Comparison of ENCODE assay signal across 10 mouse cellular contexts in genomic region chr2:164430697-164431096, GRCm38 (mm10). TPM values are rescaled to one million over a fixed set of nuclear protein-coding genes. Genes with fewer than 3 reads are reported as not detected.
DNase-seq lines count a peak whose midpoint lies in the region; ATAC-seq and TF ChIP-seq lines count a peak whose summit lies in the region.
"Had no signal": no experiment of that assay in that cellular context is flagged by ENCODE, and none has a peak within 500 bp of the region (broad histone marks: within the 10 kb centered on the region; RNA-seq: fewer than 3 reads in every experiment).

No protein-coding gene starts in this region.

- TF ChIP-seq CTCF in stomach, postnatal 0 days (IDR thresholded peaks at IDR 0.05; ENCODE audit: low read depth), result peak; percentile 46

- no peak for ATAC-seq in intestine, embryonic 15.5 days
- no peak for ATAC-seq in limb, embryonic 12.5 days (ENCODE audit: insufficient number of reproducible peaks, insufficient read depth, low FRiP score, low TSS enrichment, low read depth)
- no peak for ATAC-seq in stomach, postnatal 0 days (ENCODE audit: low FRiP score, low TSS enrichment)
- ATAC-seq: midbrain, embryonic 16.5 days had no signal

- peaks cover 55% of the 10 kb centered on the region for H3K4me1 ChIP-seq in intestine, embryonic 15.5 days (replicated peaks)
- peaks cover 53% of the 10 kb centered on the region for H3K4me1 ChIP-seq in limb, embryonic 12.5 days (replicated peaks)
- peaks cover 29% of the 10 kb centered on the region for H3K4me1 ChIP-seq in stomach, postnatal 0 days (replicated peaks; ENCODE audit: control insufficient read depth, insufficient read depth)
- H3K4me1 ChIP-seq in forebrain, embryonic 10.5 days, result peaks cover 67% of the 10 kb centered on the region

- no peak overlapping the region for H3K4me3 ChIP-seq in intestine, embryonic 15.5 days (replicated peaks)
- no peak overlapping the region for H3K4me3 ChIP-seq in limb, embryonic 12.5 days (replicated peaks)
- H3K4me3 ChIP-seq in stomach, postnatal 0 days (ENCODE audit: low read depth, low read length), result no peak overlapping the region
- no peak overlapping the region for H3K4me3 ChIP-seq in forebrain, embryonic 10.5 days

- H3K4me2 ChIP-seq in intestine, embryonic 15.5 days (replicated peaks), result peak overlapping the region; percentile 20; the same call in 1 of the 2 replicates
- H3K4me2 ChIP-seq in limb, embryonic 12.5 days, result peak overlapping the region; percentile 20
- H3K4me2 ChIP-seq in stomach, postnatal 0 days (replicated peaks; ENCODE audit: low read depth), result peak overlapping the region; percentile 5; the same call in 1 of the 2 replicates

- TF ChIP-seq EP300 in stomach, postnatal 0 days (optimal IDR thresholded peaks at IDR 0.05), result no peak

- H3K36me3 ChIP-seq in intestine, embryonic 15.5 days, result peaks cover 10% of the 10 kb centered on the region
- peaks cover 31% of the 10 kb centered on the region; the same call in 1 of the 2 replicates for H3K36me3 ChIP-seq in limb, embryonic 12.5 days
- peaks cover 18% of the 10 kb centered on the region for H3K36me3 ChIP-seq in stomach, postnatal 0 days (ENCODE audit: control insufficient read depth, insufficient read depth, low read length)
- H3K36me3 ChIP-seq in forebrain, embryonic 10.5 days (replicated peaks), result peaks cover 13% of the 10 kb centered on the region

- no peak overlapping the region for H3K9ac ChIP-seq in intestine, embryonic 15.5 days
- H3K9ac ChIP-seq in limb, embryonic 12.5 days (replicated peaks), result no peak overlapping the region
- no peak overlapping the region for H3K9ac ChIP-seq in stomach, postnatal 0 days (ENCODE audit: low read length)

- H3K27ac ChIP-seq in intestine, embryonic 15.5 days, result peak overlapping the region; percentile 72
- 0 out of 2 replicates have a peak overlapping the region, but pooled peaks have one; percentile 1 for H3K27ac ChIP-seq in limb, embryonic 12.5 days
- H3K27ac ChIP-seq in stomach, postnatal 0 days (replicated peaks), result peak overlapping the region; percentile 69
- no peak overlapping the region for H3K27ac ChIP-seq in forebrain, embryonic 10.5 days

- 13% methylated on average over 7 of the region's 7 CpGs for WGBS in intestine, embryonic 15.5 days
- 3% methylated on average over 7 of the region's 7 CpGs for WGBS in limb, embryonic 12.5 days
- WGBS in stomach, postnatal 0 days, result 7% methylated on average over 7 of the region's 7 CpGs
- 10% methylated on average over 7 of the region's 7 CpGs for WGBS in forebrain, embryonic 10.5 days

- no peaks in the 10 kb centered on the region for H3K9me3 ChIP-seq in intestine, embryonic 15.5 days
- H3K9me3 ChIP-seq in limb, embryonic 12.5 days, result no peaks in the 10 kb centered on the region
- no peaks in the 10 kb centered on the region for H3K9me3 ChIP-seq in stomach, postnatal 0 days (ENCODE audit: control insufficient read depth, low read length)
- H3K9me3 ChIP-seq in forebrain, embryonic 10.5 days, result no peaks in the 10 kb centered on the region

- H3K27me3 ChIP-seq in intestine, embryonic 15.5 days (replicated peaks), result no peaks in the 10 kb centered on the region
- H3K27me3 ChIP-seq in limb, embryonic 12.5 days, result peaks cover 37% of the 10 kb centered on the region
- no peaks in the 10 kb centered on the region for H3K27me3 ChIP-seq in stomach, postnatal 0 days (ENCODE audit: control insufficient read depth, insufficient read depth, low read length)
- peaks cover 39% of the 10 kb centered on the region for H3K27me3 ChIP-seq in forebrain, embryonic 10.5 days (ENCODE audit: poor library complexity, severe bottlenecking)

- DNase-seq in thymus, postnatal 14 days, result peak; percentile 26
- no peak for DNase-seq in thymus, postnatal 0 days (ENCODE audit: low spot score)
- peak; percentile 49 for DNase-seq in stomach, postnatal 0 days (ENCODE audit: low spot score)
- DNase-seq in cerebellum, postnatal 4 days (ENCODE audit: low spot score in 2 of 2), result no peak
- DNase-seq in forebrain, embryonic 10.5 days (ENCODE audit: extremely low spot score, low spot score), result no peak
- no peak for DNase-seq in gastrocnemius, postnatal 10 days
- DNase-seq: cerebellum, adult 11 months had no signal

RNA-seq across cellular contexts. Expression of gene Sdc4, which starts 13.0 kb away (rescaled TPM):
- 28.7 and 40.4 TPM in 2 replicates for polyA plus RNA-seq in thymus, postnatal 0 days (2015; fragmentation: Nextera tagmentation; extraction: Ambion mirVana)
- polyA plus RNA-seq in intestine, embryonic 15.5 days (2015; fragmentation: Nextera tagmentation; extraction: Ambion mirVana), result 120 and 126 TPM in 2 replicates
- polyA plus RNA-seq in limb, embryonic 12.5 days (2016; fragmentation: Nextera tagmentation; extraction: Ambion mirVana), result 34.3 and 36.5 TPM in 2 replicates
- polyA plus RNA-seq in stomach, postnatal 0 days (2015; fragmentation: Nextera tagmentation; extraction: Ambion mirVana), result 133 and 143 TPM in 2 replicates
- polyA plus RNA-seq in forebrain, embryonic 10.5 days (2016; fragmentation: Nextera tagmentation; extraction: Ambion mirVana), result 19.6 and 22.7 TPM in 2 replicates
- 10 to 100 TPM; 52.5 TPM for total RNA-seq in gastrocnemius, postnatal 10 days (2021)

RNA-seq across cellular contexts. Expression of gene Matn4, which starts 25.7 kb away (rescaled TPM):
- polyA plus RNA-seq in thymus, postnatal 0 days (2015; fragmentation: Nextera tagmentation; extraction: Ambion mirVana), result 0.08 and 0.12 TPM in 2 replicates
- 9.3 and 11.0 TPM in 2 replicates for polyA plus RNA-seq in intestine, embryonic 15.5 days (2015; fragmentation: Nextera tagmentation; extraction: Ambion mirVana)
- 50.5 and 78.0 TPM in 2 replicates for polyA plus RNA-seq in limb, embryonic 12.5 days (2016; fragmentation: Nextera tagmentation; extraction: Ambion mirVana)
- 2.0 and 3.1 TPM in 2 replicates for polyA plus RNA-seq in stomach, postnatal 0 days (2015; fragmentation: Nextera tagmentation; extraction: Ambion mirVana)
- not detected in 2 replicates for polyA plus RNA-seq in forebrain, embryonic 10.5 days (2016; fragmentation: Nextera tagmentation; extraction: Ambion mirVana)
- total RNA-seq in gastrocnemius, postnatal 10 days (2021), result 1 to 10 TPM; 5.8 to 7.8 TPM

RNA-seq across cellular contexts. Expression of gene Sys1, which starts 26.1 kb away (rescaled TPM):
- 77.2 and 83.7 TPM in 2 replicates for polyA plus RNA-seq in thymus, postnatal 0 days (2015; fragmentation: Nextera tagmentation; extraction: Ambion mirVana)
- 51.1 and 61.9 TPM in 2 replicates for polyA plus RNA-seq in intestine, embryonic 15.5 days (2015; fragmentation: Nextera tagmentation; extraction: Ambion mirVana)
- 55.2 and 59.2 TPM in 2 replicates for polyA plus RNA-seq in limb, embryonic 12.5 days (2016; fragmentation: Nextera tagmentation; extraction: Ambion mirVana)
- 46.9 and 48.6 TPM in 2 replicates for polyA plus RNA-seq in stomach, postnatal 0 days (2015; fragmentation: Nextera tagmentation; extraction: Ambion mirVana)
- polyA plus RNA-seq in forebrain, embryonic 10.5 days (2016; fragmentation: Nextera tagmentation; extraction: Ambion mirVana), result 57.9 and 59.5 TPM in 2 replicates
- total RNA-seq in gastrocnemius, postnatal 10 days (2021), result 10 to 100 TPM; 16.8 to 18.4 TPM

RNA-seq across cellular contexts. Expression of gene Rbpjl, which starts 27.8 kb away (rescaled TPM):
- not detected in 2 replicates for polyA plus RNA-seq in thymus, postnatal 0 days (2015; fragmentation: Nextera tagmentation; extraction: Ambion mirVana)
- 16.1 and 40.7 TPM in 2 replicates for polyA plus RNA-seq in intestine, embryonic 15.5 days (2015; fragmentation: Nextera tagmentation; extraction: Ambion mirVana)
- polyA plus RNA-seq in limb, embryonic 12.5 days (2016; fragmentation: Nextera tagmentation; extraction: Ambion mirVana), result 0.40 and 0.55 TPM in 2 replicates
- polyA plus RNA-seq in stomach, postnatal 0 days (2015; fragmentation: Nextera tagmentation; extraction: Ambion mirVana), result 0.32 and 0.36 TPM in 2 replicates
- not detected in 2 replicates for polyA plus RNA-seq in forebrain, embryonic 10.5 days (2016; fragmentation: Nextera tagmentation; extraction: Ambion mirVana)
- under 1 TPM; 0.05 to 0.07 TPM for total RNA-seq in gastrocnemius, postnatal 10 days (2021)

RNA-seq across cellular contexts. Expression of gene Gm20458, which starts 30.1 kb away (rescaled TPM):
- 19.4 and 21.5 TPM in 2 replicates for polyA plus RNA-seq in thymus, postnatal 0 days (2015; fragmentation: Nextera tagmentation; extraction: Ambion mirVana)
- polyA plus RNA-seq in intestine, embryonic 15.5 days (2015; fragmentation: Nextera tagmentation; extraction: Ambion mirVana), result 9.4 and 18.5 TPM in 2 replicates
- 2.3 and 3.4 TPM in 2 replicates for polyA plus RNA-seq in limb, embryonic 12.5 days (2016; fragmentation: Nextera tagmentation; extraction: Ambion mirVana)
- 26.9 and 28.1 TPM in 2 replicates for polyA plus RNA-seq in stomach, postnatal 0 days (2015; fragmentation: Nextera tagmentation; extraction: Ambion mirVana)
- 2.0 and 3.0 TPM in 2 replicates for polyA plus RNA-seq in forebrain, embryonic 10.5 days (2016; fragmentation: Nextera tagmentation; extraction: Ambion mirVana)
- 1 to 10 TPM in 1 of 2 experiments, not detected in 1; 3.3 TPM for total RNA-seq in gastrocnemius, postnatal 10 days (2021)

Comparison
In these comparisons a context has a peak if more than half of its experiments do, and no peak if none do; other contexts are left out.
1. DNase-seq: peak in thymus, postnatal 14 days (single experiment) and stomach, postnatal 0 days (single experiment); none in thymus, postnatal 0 days (single experiment), cerebellum, postnatal 4 days (0 of 2), forebrain, embryonic 10.5 days (single experiment) and gastrocnemius, postnatal 10 days (single experiment).
2. Peak in every context shown above with its lines, with median percentiles within 50 percentile points of each other: H3K4me2 ChIP-seq.